13 mouse cellular contexts compared by ENCODE assay signal in the genomic region with DNA sequence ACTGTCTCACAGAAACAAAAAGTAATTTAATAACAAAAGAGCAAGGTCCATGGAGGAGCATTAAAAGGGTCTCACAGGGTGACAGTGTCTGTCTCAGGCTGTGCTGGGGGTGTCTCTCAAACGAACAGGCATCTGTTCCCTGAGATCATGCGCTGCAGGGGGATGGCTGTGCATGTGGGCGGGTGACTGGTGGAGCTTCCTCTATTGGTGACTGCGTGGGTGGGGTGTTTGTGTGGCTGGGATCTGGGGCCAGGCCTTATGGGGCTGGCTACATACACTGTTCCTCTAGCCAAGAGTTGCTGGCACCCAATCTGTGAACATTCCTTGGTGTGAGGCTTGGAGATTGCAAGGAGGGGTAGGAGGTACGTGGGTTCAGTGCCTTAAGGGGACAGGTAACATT. TPM values are rescaled to one million over a fixed set of nuclear protein-coding genes. Genes with fewer than 3 reads are reported as not detected.
DNase-seq lines count a peak whose midpoint lies in the region; ATAC-seq and TF ChIP-seq lines count a peak whose summit lies in the region.
"Had no signal": no experiment of that assay in that cellular context is flagged by ENCODE, and none has a peak within 500 bp of the region (broad histone marks: within the 10 kb centered on the region; RNA-seq: fewer than 3 reads in every experiment).

No protein-coding gene starts in this region.

- no peak overlapping the region for H3K4me2 ChIP-seq in hindbrain, embryonic 15.5 days
- H3K4me2 ChIP-seq in hindbrain, embryonic 14.5 days (replicated peaks), result no peak overlapping the region
- H3K4me2 ChIP-seq in intestine, embryonic 15.5 days (replicated peaks), result no peak overlapping the region
- H3K4me2 ChIP-seq: lung, embryonic 14.5 days had no signal

- 0 out of 2 replicates have a peak, but pooled peaks cover 4% of the 10 kb centered on the region for H3K4me1 ChIP-seq in hindbrain, embryonic 15.5 days (replicated peaks)
- no peaks in the 10 kb centered on the region; the same call in 1 of the 2 replicates for H3K4me1 ChIP-seq in hindbrain, embryonic 14.5 days (replicated peaks; ENCODE audit: control insufficient read depth, insufficient read depth, low read length)
- no peaks in the 10 kb centered on the region for H3K4me1 ChIP-seq in heart, adult 2 months (ENCODE audit: control insufficient read depth, insufficient read depth, low read length)
- H3K4me1 ChIP-seq in intestine, embryonic 15.5 days (replicated peaks), result no peaks in the 10 kb centered on the region

- TF ChIP-seq CTCF in heart, adult 2 months (IDR thresholded peaks at IDR 0.05), result no peak

- no peaks in the 10 kb centered on the region for H3K36me3 ChIP-seq in hindbrain, embryonic 15.5 days
- H3K36me3 ChIP-seq in hindbrain, embryonic 14.5 days (replicated peaks; ENCODE audit: control insufficient read depth, insufficient read depth), result 0 out of 2 replicates have a peak, but pooled peaks cover 12% of the 10 kb centered on the region
- H3K36me3 ChIP-seq in heart, adult 2 months (ENCODE audit: control insufficient read depth, insufficient read depth, low read length), result no peaks in the 10 kb centered on the region
- H3K36me3 ChIP-seq in intestine, embryonic 15.5 days, result no peaks in the 10 kb centered on the region

- TF ChIP-seq EP300 in heart, adult 2 months (IDR thresholded peaks at IDR 0.05; ENCODE audit: insufficient read depth, low read depth, low read length), result no peak

- H3K9ac ChIP-seq in hindbrain, embryonic 15.5 days, result no peak overlapping the region
- H3K9ac ChIP-seq in hindbrain, embryonic 14.5 days, result no peak overlapping the region
- H3K9ac ChIP-seq in heart, adult 2 months (ENCODE audit: low read depth, low read length), result no peak overlapping the region
- no peak overlapping the region for H3K9ac ChIP-seq in intestine, embryonic 15.5 days
- H3K9ac ChIP-seq: lung, embryonic 14.5 days had no signal

- no peaks in the 10 kb centered on the region for H3K27me3 ChIP-seq in hindbrain, embryonic 15.5 days
- H3K27me3 ChIP-seq in hindbrain, embryonic 14.5 days (ENCODE audit: control insufficient read depth, insufficient read depth, low read length), result no peaks in the 10 kb centered on the region
- 0 out of 2 replicates have a peak, but pooled peaks cover 2% of the 10 kb centered on the region for H3K27me3 ChIP-seq in heart, adult 2 months (ENCODE audit: control insufficient read depth, insufficient read depth, low read length)
- H3K27me3 ChIP-seq in intestine, embryonic 15.5 days (replicated peaks), result 0 out of 2 replicates have a peak, but pooled peaks cover 4% of the 10 kb centered on the region

- H3K27ac ChIP-seq in hindbrain, embryonic 15.5 days (replicated peaks), result no peak overlapping the region
- no peak overlapping the region for H3K27ac ChIP-seq in hindbrain, embryonic 14.5 days
- no peak overlapping the region for H3K27ac ChIP-seq in heart, adult 2 months
- no peak overlapping the region for H3K27ac ChIP-seq in intestine, embryonic 15.5 days

- intact Hi-C loops in heart, adult 2 months (cut with DNase I), result loop anchor here (5.0 kb wide), 1 partner anchor 38 kb away; no protein-coding TSS in a partner anchor

- ATAC-seq in hindbrain, embryonic 15.5 days (ENCODE audit: low FRiP score, low read depth), result 0 out of 2 replicates have a peak, but pooled peaks have one; percentile 10
- no peak for ATAC-seq in hindbrain, embryonic 14.5 days (ENCODE audit: low FRiP score)
- no peak for ATAC-seq in intestine, embryonic 15.5 days
- ATAC-seq: midbrain, embryonic 16.5 days had no signal

- no peak for TF ChIP-seq POLR2A in heart, adult 2 months (IDR thresholded peaks at IDR 0.05; ENCODE audit: insufficient read depth, low read depth, low read length)

- DNase-seq in hindbrain, embryonic 14.5 days (ENCODE audit: low spot score), result no peak
- DNase-seq in cerebellum, postnatal 14 days, result peak; percentile 90 to 93
- peak; percentile 81 for DNase-seq in layer of hippocampus, adult 9-10 months (ENCODE audit: low spot score)
- DNase-seq in right cerebral cortex, postnatal 14 days, result peak; percentile 78
- DNase-seq in heart, adult 2 months, result no peak
- DNase-seq in embryo, embryonic 10.5 days (ENCODE audit: low spot score), result no peak
- DNase-seq: heart, postnatal 14 days; kidney, postnatal 36 days; lung, embryonic 14.5 days had no signal

- H3K79me2 ChIP-seq in heart, adult 2 months (replicated peaks; ENCODE audit: control insufficient read depth, insufficient read depth, low read length), result no peaks in the 10 kb centered on the region

- no peaks in the 10 kb centered on the region for H3K9me3 ChIP-seq in hindbrain, embryonic 15.5 days
- no peaks in the 10 kb centered on the region for H3K9me3 ChIP-seq in hindbrain, embryonic 14.5 days (ENCODE audit: control insufficient read depth, low read length)
- no peaks in the 10 kb centered on the region for H3K9me3 ChIP-seq in intestine, embryonic 15.5 days

- H3K4me3 ChIP-seq in hindbrain, embryonic 15.5 days, result no peak overlapping the region
- H3K4me3 ChIP-seq in hindbrain, embryonic 14.5 days (replicated peaks; ENCODE audit: low read length), result no peak overlapping the region
- H3K4me3 ChIP-seq in heart, adult 2 months, result no peak overlapping the region
- no peak overlapping the region for H3K4me3 ChIP-seq in intestine, embryonic 15.5 days (replicated peaks)

- WGBS in hindbrain, embryonic 15.5 days, result 56% methylated on average over 5 of the region's 5 CpGs
- 64% methylated on average over 5 of the region's 5 CpGs for WGBS in hindbrain, embryonic 14.5 days
- 35% methylated on average over 5 of the region's 5 CpGs for WGBS in heart, adult 2 months
- 61% methylated on average over 5 of the region's 5 CpGs for WGBS in intestine, embryonic 15.5 days

RNA-seq across cellular contexts. Expression of gene Slc8a2, which starts 19.6 kb away (rescaled TPM):
- 1.1 TPM in 2 replicates for polyA plus RNA-seq in hindbrain, embryonic 15.5 days (2015; fragmentation: Nextera tagmentation; extraction: Ambion mirVana)
- 0.95 and 1.4 TPM in 2 replicates for polyA plus RNA-seq in hindbrain, embryonic 14.5 days (2014; fragmentation: Nextera tagmentation; extraction: Ambion mirVana)
- under 1 TPM; 0.50 to 0.84 TPM for total RNA-seq in heart, adult 2 months (2021)
- 0.61 and 0.96 TPM in 2 replicates for polyA plus RNA-seq in heart, adult 2 months (2012; rRNA removed)
- 0.15 and 0.23 TPM in 2 replicates for polyA plus RNA-seq in intestine, embryonic 15.5 days (2015; fragmentation: Nextera tagmentation; extraction: Ambion mirVana)

RNA-seq across cellular contexts. Expression of gene Meis3, which starts 25.6 kb away (rescaled TPM):
- polyA plus RNA-seq in hindbrain, embryonic 15.5 days (2015; fragmentation: Nextera tagmentation; extraction: Ambion mirVana), result 120 and 134 TPM in 2 replicates
- polyA plus RNA-seq in hindbrain, embryonic 14.5 days (2014; fragmentation: Nextera tagmentation; extraction: Ambion mirVana), result 98.4 and 121 TPM in 2 replicates
- total RNA-seq in heart, adult 2 months (2021), result 1 to 10 TPM; 4.3 to 4.6 TPM
- polyA plus RNA-seq in heart, adult 2 months (2012; rRNA removed), result 7.4 and 8.7 TPM in 2 replicates
- polyA plus RNA-seq in intestine, embryonic 15.5 days (2015; fragmentation: Nextera tagmentation; extraction: Ambion mirVana), result 30.8 and 31.8 TPM in 2 replicates
- total RNA-seq: common myeloid progenitor, adult 5-6 weeks had no signal

RNA-seq across cellular contexts. Expression of gene Kptn, which starts 29.5 kb away (rescaled TPM):
- polyA plus RNA-seq in hindbrain, embryonic 15.5 days (2015; fragmentation: Nextera tagmentation; extraction: Ambion mirVana), result 45.3 and 53.5 TPM in 2 replicates
- polyA plus RNA-seq in hindbrain, embryonic 14.5 days (2014; fragmentation: Nextera tagmentation; extraction: Ambion mirVana), result 34.8 and 37.1 TPM in 2 replicates
- 10 to 100 TPM; 17.8 to 20.6 TPM for total RNA-seq in heart, adult 2 months (2021)
- polyA plus RNA-seq in heart, adult 2 months (2012; rRNA removed), result 38.3 and 45.2 TPM in 2 replicates
- 24.4 and 25.6 TPM in 2 replicates for polyA plus RNA-seq in intestine, embryonic 15.5 days (2015; fragmentation: Nextera tagmentation; extraction: Ambion mirVana)

RNA-seq across cellular contexts. Expression of gene Napa, which starts 51.0 kb away (rescaled TPM):
- 218 and 239 TPM in 2 replicates for polyA plus RNA-seq in hindbrain, embryonic 15.5 days (2015; fragmentation: Nextera tagmentation; extraction: Ambion mirVana)
- 202 and 214 TPM in 2 replicates for polyA plus RNA-seq in hindbrain, embryonic 14.5 days (2014; fragmentation: Nextera tagmentation; extraction: Ambion mirVana)
- total RNA-seq in heart, adult 2 months (2021), result 10 to 100 TPM; 74.0 to 95.3 TPM
- polyA plus RNA-seq in heart, adult 2 months (2012; rRNA removed), result 147 and 165 TPM in 2 replicates
- polyA plus RNA-seq in intestine, embryonic 15.5 days (2015; fragmentation: Nextera tagmentation; extraction: Ambion mirVana), result 186 and 194 TPM in 2 replicates

Comparison
In these comparisons a context has a peak if more than half of its experiments do, and no peak if none do; other contexts are left out.
1. DNase-seq: peak in cerebellum, postnatal 14 days (2 of 2), layer of hippocampus, adult 9-10 months (single experiment) and right cerebral cortex, postnatal 14 days (single experiment); none in hindbrain, embryonic 14.5 days (single experiment), heart, adult 2 months (0 of 2) and embryo, embryonic 10.5 days (single experiment).